ENCODE assay signal across 19 mouse cellular contexts in the genomic region with DNA sequence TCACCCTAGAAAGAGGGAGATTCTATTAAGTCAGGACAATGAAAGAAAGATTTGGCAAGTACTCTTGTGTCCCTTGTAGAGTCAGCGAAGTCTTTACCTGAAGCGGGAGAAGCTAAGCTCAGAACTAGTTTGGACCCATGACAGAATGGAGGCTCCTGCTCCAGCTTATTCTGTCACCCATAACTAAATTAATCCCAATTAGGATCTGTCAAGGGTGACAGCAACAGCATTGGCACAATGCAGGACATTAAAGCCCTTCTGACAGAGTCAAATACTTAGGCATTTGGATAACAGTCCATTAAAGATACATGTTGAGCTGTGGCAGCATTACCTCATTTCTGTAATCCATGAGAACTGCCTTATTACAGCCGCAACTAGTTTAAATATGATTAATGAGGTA.
DNase-seq lines count a peak whose midpoint lies in the region; ATAC-seq and TF ChIP-seq lines count a peak whose summit lies in the region.
"Had no signal": no experiment of that assay in that cellular context is flagged by ENCODE, and none has a peak within 500 bp of the region (broad histone marks: within the 10 kb centered on the region; RNA-seq: fewer than 3 reads in every experiment).

No protein-coding gene starts in this region.

- no peak overlapping the region for H3K9ac ChIP-seq in forebrain, embryonic 14.5 days (ENCODE audit: low read length)
- no peak overlapping the region for H3K9ac ChIP-seq in forebrain, embryonic 16.5 days (replicated peaks; ENCODE audit: low read depth, low read length)
- H3K9ac ChIP-seq: embryonic facial prominence, embryonic 15.5 days; heart, embryonic 13.5 days; hindbrain, embryonic 15.5 days had no signal

- peak; percentile 82 for ATAC-seq in forebrain, embryonic 14.5 days
- ATAC-seq in forebrain, embryonic 16.5 days = no peak

- H3K4me3 ChIP-seq in forebrain, embryonic 14.5 days (ENCODE audit: low read depth, low read length) = no peak overlapping the region
- H3K4me3 ChIP-seq in forebrain, embryonic 16.5 days (replicated peaks; ENCODE audit: low read length) = no peak overlapping the region
- H3K4me3 ChIP-seq: embryonic facial prominence, embryonic 15.5 days; erythroblast, embryonic 14.5 days; heart, embryonic 13.5 days; hindbrain, embryonic 15.5 days had no signal

- no peaks in the 10 kb centered on the region for H3K4me1 ChIP-seq in forebrain, embryonic 14.5 days (ENCODE audit: control insufficient read depth, insufficient read depth, low read length)
- H3K4me1 ChIP-seq in forebrain, embryonic 16.5 days (replicated peaks; ENCODE audit: control insufficient read depth, insufficient read depth, low read length) = peaks cover 3% of the 10 kb centered on the region; the same call in 1 of the 2 replicates
- H3K4me1 ChIP-seq: embryonic facial prominence, embryonic 15.5 days; heart, embryonic 13.5 days; hindbrain, embryonic 15.5 days had no signal

- H3K4me2 ChIP-seq in forebrain, embryonic 14.5 days (ENCODE audit: low read length) = no peak overlapping the region
- no peak overlapping the region for H3K4me2 ChIP-seq in forebrain, embryonic 16.5 days (ENCODE audit: low read length)
- H3K4me2 ChIP-seq: embryonic facial prominence, embryonic 15.5 days; heart, embryonic 13.5 days; hindbrain, embryonic 15.5 days had no signal

- DNase-seq in forebrain, embryonic 14.5 days (ENCODE audit: low spot score) = peak; percentile 47
- DNase-seq in Muller cell, postnatal 12 days (ENCODE audit: inconsistent ontology term) = peak; percentile 12
- peak; percentile 73 for DNase-seq in brain, embryonic 14.5 days (ENCODE audit: low read depth)
- DNase-seq in retina, postnatal 1 day = peak; percentile 62
- DNase-seq in ovary, postnatal 10 days (ENCODE audit: low spot score) = no peak
- DNase-seq: adrenal gland, adult 8-10 months; adrenal gland, postnatal 36 days; cerebellum, adult 11 months; cerebellum, adult 8-10 months; cerebellum, postnatal 14 days; embryo, embryonic 11 days; gastrocnemius, postnatal 36 days; heart, adult 11 months; heart, postnatal 36 days had no signal

- no peaks in the 10 kb centered on the region for H3K27me3 ChIP-seq in forebrain, embryonic 14.5 days (replicated peaks; ENCODE audit: control insufficient read depth, insufficient read depth, low read length)
- H3K27me3 ChIP-seq in forebrain, embryonic 16.5 days (replicated peaks; ENCODE audit: control insufficient read depth, insufficient read depth, low read length) = no peaks in the 10 kb centered on the region
- H3K27me3 ChIP-seq: embryonic facial prominence, embryonic 15.5 days; heart, embryonic 13.5 days; hindbrain, embryonic 15.5 days had no signal

- TF ChIP-seq CTCF in brain, embryonic 14.5 days (IDR thresholded peaks at IDR 0.05; ENCODE audit: borderline replicate concordance, extremely low read depth, insufficient read depth, insufficient read length) = no peak

- WGBS in forebrain, embryonic 14.5 days = 24% methylated on average over 3 of the region's 3 CpGs
- 37% methylated on average over 3 of the region's 3 CpGs for WGBS in forebrain, embryonic 16.5 days

- no peak for TF ChIP-seq POLR2A in brain, embryonic 14.5 days (IDR thresholded peaks at IDR 0.05; ENCODE audit: borderline replicate concordance, extremely low read depth, insufficient read depth, insufficient read length, poor library complexity, severe bottlenecking)

- H3K36me3 ChIP-seq in forebrain, embryonic 14.5 days (ENCODE audit: control insufficient read depth, insufficient read depth, low read length) = no peaks in the 10 kb centered on the region
- no peaks in the 10 kb centered on the region for H3K36me3 ChIP-seq in forebrain, embryonic 16.5 days (ENCODE audit: control insufficient read depth, insufficient read depth)
- H3K36me3 ChIP-seq: embryonic facial prominence, embryonic 15.5 days; heart, embryonic 13.5 days; hindbrain, embryonic 15.5 days had no signal

- no peaks in the 10 kb centered on the region for H3K9me3 ChIP-seq in forebrain, embryonic 14.5 days (replicated peaks; ENCODE audit: control insufficient read depth, low read length)
- H3K9me3 ChIP-seq in forebrain, embryonic 16.5 days (ENCODE audit: control insufficient read depth, low read length) = no peaks in the 10 kb centered on the region
- H3K9me3 ChIP-seq: embryonic facial prominence, embryonic 15.5 days; heart, embryonic 13.5 days; hindbrain, embryonic 15.5 days had no signal

- H3K27ac ChIP-seq in forebrain, embryonic 14.5 days (ENCODE audit: low read depth, low read length) = no peak overlapping the region
- no peak overlapping the region for H3K27ac ChIP-seq in forebrain, embryonic 16.5 days (ENCODE audit: low read length)
- H3K27ac ChIP-seq: embryonic facial prominence, embryonic 15.5 days; heart, embryonic 13.5 days; hindbrain, embryonic 15.5 days had no signal
